Mouse (Mus musculus): ENCODE data around the gene Cadm4. TPM values are rescaled to one million over a fixed set of nuclear protein-coding genes. Genes with fewer than 3 reads are reported as not detected.
A peak's percentile ranks its signal among the peaks of the same experiment; 100 is the strongest.

Cadm4 gene
- total RNA-seq, 1 experiment from 2014 or later, result 0.35 TPM

GRCm38 (mm10) chr7:24537591-24537990 is 55.8 kb downstream of the Cadm4 start:
- ATAC-seq (replicated peaks in 1 of 2; ENCODE audit: insufficient read depth in 1 of 2, low FRiP score in 2 of 2, low TSS enrichment in 1 of 2, low read depth in 1 of 2, poor library complexity in 2 of 2, severe bottlenecking in 2 of 2), result no peak

GRCm38 (mm10) chr7:24538154-24538553 is 56.3 kb downstream of the Cadm4 start:
- ATAC-seq (replicated peaks in 1 of 2; ENCODE audit: insufficient read depth in 1 of 2, low FRiP score in 2 of 2, low TSS enrichment in 1 of 2, low read depth in 1 of 2, poor library complexity in 2 of 2, severe bottlenecking in 2 of 2), result no peak

DNA sequence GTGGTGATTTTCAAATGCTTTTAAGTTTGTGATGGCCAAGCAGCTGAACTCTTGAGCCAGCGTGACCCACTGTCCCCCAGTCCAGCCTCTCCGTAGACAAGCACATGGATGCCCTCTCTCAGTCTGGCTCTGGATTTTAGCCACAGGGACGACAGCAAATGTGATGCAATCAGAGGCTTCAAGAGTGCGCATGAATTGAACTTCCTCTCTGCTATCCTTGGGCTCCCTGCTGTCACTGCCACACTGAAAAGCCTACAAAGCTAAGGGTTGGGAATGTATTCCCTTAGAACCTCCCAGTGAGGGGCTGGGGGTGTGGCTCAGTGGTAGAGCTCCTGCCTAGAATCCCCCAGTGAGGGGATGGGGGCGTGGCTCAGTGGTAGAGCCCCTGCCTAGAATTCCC is 56.9 kb downstream of the Cadm4 start:
- no peak for ATAC-seq (replicated peaks in 1 of 2; ENCODE audit: insufficient read depth in 1 of 2, low FRiP score in 2 of 2, low TSS enrichment in 1 of 2, low read depth in 1 of 2, poor library complexity in 2 of 2, severe bottlenecking in 2 of 2)

GRCm38 (mm10) chr7:24539686-24540085 is 57.9 kb downstream of the Cadm4 start:
- ATAC-seq (replicated peaks in 1 of 2; ENCODE audit: insufficient read depth in 1 of 2, low FRiP score in 2 of 2, low TSS enrichment in 1 of 2, low read depth in 1 of 2, poor library complexity in 2 of 2, severe bottlenecking in 2 of 2), result no peak

DNA sequence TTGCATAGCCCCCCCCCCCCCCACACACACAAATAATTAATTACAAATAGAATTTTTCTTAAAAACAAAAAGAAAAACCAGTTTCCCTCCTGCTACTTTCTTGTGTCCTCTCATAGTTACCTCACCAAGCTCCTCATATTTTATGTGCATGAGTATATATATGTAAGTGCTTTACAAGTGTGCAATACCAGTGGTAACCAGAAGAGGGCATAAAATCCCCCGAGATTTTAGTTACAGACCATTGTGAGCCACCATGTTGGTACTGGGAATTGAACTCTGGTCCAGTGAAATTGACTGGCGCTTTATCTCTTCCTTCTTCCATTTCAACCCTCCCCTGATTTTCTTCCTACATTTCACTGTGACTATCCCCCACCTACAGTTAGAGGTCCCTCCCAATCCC is 62.7 kb downstream of the Cadm4 start:
- ATAC-seq (replicated peaks in 1 of 2; ENCODE audit: insufficient read depth in 1 of 2, low FRiP score in 2 of 2, low TSS enrichment in 1 of 2, low read depth in 1 of 2, poor library complexity in 2 of 2, severe bottlenecking in 2 of 2), result no peak

GRCm38 (mm10) chr7:24546068-24546614 is 64.3 kb downstream of the Cadm4 start, which contains the start of the genes Pinlyp and Xrcc1:
TSS of gene Pinlyp (minus strand) at chr7:24546118.
TSS of gene Xrcc1 (plus strand) at chr7:24546289.
- ATAC-seq (replicated peaks in 1 of 2; ENCODE audit: insufficient read depth in 1 of 2, low FRiP score in 2 of 2, low TSS enrichment in 1 of 2, low read depth in 1 of 2, poor library complexity in 2 of 2, severe bottlenecking in 2 of 2), result no peak; a peak in 1 of 4 replicates

DNA sequence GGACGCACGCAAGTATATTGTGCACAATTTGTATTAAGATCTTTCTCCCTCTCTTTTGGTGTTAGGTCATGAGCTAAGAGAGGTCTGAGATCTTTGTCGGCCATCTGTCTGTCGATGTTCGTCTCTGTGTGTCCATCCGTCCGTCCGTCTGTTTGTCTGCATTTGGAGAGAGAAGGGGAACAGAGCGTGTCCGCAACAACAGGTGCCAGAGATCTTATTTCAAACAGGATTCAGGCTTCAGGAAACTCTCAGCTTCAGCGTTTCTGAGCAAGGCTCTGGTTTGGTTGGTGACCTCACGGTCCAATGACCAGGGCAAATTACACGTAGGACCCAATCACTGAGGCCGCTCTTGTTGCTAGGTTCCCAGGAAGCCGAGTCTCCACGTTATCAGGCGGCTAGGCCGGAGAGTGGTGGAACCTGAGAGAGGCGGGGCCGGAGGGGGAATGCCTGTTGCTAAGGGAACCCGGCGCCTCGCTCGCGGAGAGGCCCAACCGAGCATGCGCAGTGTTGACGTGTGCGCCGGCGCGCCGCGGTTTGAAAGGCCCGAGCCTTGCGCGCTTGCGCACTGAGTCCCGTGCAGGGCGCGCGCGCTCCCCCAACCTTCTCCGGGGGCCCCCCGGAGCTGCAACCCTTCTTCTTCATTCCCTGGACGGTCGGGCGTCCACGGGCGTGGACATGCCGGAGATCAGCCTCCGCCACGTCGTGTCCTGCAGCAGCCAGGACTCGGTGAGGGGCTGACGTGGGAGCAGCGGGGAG is 65.0 kb downstream of the Cadm4 start:
- ATAC-seq (replicated peaks in 1 of 2; ENCODE audit: insufficient read depth in 1 of 2, low FRiP score in 2 of 2, low TSS enrichment in 1 of 2, low read depth in 1 of 2, poor library complexity in 2 of 2, severe bottlenecking in 2 of 2), result peak; percentile 99 to 100

DNA sequence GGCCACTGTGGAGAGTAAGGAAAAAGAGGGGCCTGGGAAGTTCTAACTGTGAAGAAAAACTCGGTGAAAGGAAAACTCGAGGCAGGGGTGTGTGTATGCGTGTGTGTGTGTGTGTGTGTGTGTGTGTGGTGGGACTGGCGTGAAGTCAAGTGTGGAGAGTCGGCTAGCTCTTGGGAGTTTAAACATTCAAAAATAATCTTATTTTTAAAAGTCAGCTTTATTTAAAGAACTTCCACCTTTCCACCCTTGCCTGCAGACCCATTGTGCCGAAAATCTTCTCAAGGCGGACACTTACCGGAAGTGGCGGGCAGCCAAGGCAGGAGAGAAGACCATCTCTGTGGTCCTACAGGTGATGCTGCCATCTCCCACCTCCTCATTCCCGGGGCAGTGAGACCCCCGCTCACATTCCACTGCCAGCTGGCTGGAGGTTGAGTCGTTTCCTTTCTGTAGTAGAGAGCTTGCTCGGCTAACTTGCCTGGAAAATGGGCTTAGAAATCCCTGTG is 65.8 kb downstream of the Cadm4 start:
- ATAC-seq (replicated peaks in 1 of 2; ENCODE audit: insufficient read depth in 1 of 2, low FRiP score in 2 of 2, low TSS enrichment in 1 of 2, low read depth in 1 of 2, poor library complexity in 2 of 2, severe bottlenecking in 2 of 2), result no peak

GRCm38 (mm10) chr7:24551985-24552759 is 70.3 kb downstream of the Cadm4 start:
- peak in 1 of 2 experiments; percentile 32; a peak in 1 of 4 replicates for ATAC-seq (replicated peaks in 1 of 2; ENCODE audit: insufficient read depth in 1 of 2, low FRiP score in 2 of 2, low TSS enrichment in 1 of 2, low read depth in 1 of 2, poor library complexity in 2 of 2, severe bottlenecking in 2 of 2)

Other genes with a start within 250 kb of the Cadm4 start
- 10.6 and 12.9 TPM in 2 replicates for gene Zfp109, start 244.5 kb upstream of the Cadm4 start, total RNA-seq (2017)
- gene Zfp108, start 227.2 kb upstream of the Cadm4 start, total RNA-seq (2017), result 2.0 and 4.6 TPM in 2 replicates
- 5.1 and 9.1 TPM in 2 replicates for gene Zfp93, start 211.6 kb upstream of the Cadm4 start, total RNA-seq (2017)
- gene Zfp61, start 180.8 kb upstream of the Cadm4 start, total RNA-seq (2017), result 23.2 and 24.6 TPM in 2 replicates
- 5.5 and 6.5 TPM in 2 replicates for gene Zfp94, start 165.4 kb upstream of the Cadm4 start, total RNA-seq (2017)
- gene Tescl, start 148.1 kb upstream of the Cadm4 start, total RNA-seq (2017), result not detected in 2 replicates
- not detected in 2 replicates for gene Lypd5, start 132.8 kb upstream of the Cadm4 start, total RNA-seq (2017)
- gene Kcnn4, start 111.8 kb upstream of the Cadm4 start, total RNA-seq (2017), result 75.9 and 80.8 TPM in 2 replicates
- 15.6 and 21.3 TPM in 2 replicates for gene Smg9, start 82.4 kb upstream of the Cadm4 start, total RNA-seq (2017)
- gene Irgc1, start 29.7 kb upstream of the Cadm4 start, total RNA-seq (2017), result not detected in 2 replicates
- 37.1 and 53.2 TPM in 2 replicates for gene Plaur, start 19.5 kb upstream of the Cadm4 start, total RNA-seq (2017)
- 1.1 and 5.1 TPM in 2 replicates for gene Zfp428, start 25.0 kb downstream of the Cadm4 start, total RNA-seq (2017)
- gene AC161166.1, start 30.4 kb downstream of the Cadm4 start, total RNA-seq (2017), result not detected in 2 replicates
- gene Irgq, start 48.7 kb downstream of the Cadm4 start, total RNA-seq (2017), result 6.8 and 8.0 TPM in 2 replicates
- not detected in 2 replicates for gene Pinlyp, start 64.1 kb downstream of the Cadm4 start, total RNA-seq (2017)
- gene Xrcc1, start 64.3 kb downstream of the Cadm4 start, total RNA-seq (2017), result 42.9 and 43.3 TPM in 2 replicates
- 14.2 and 16.4 TPM in 2 replicates for gene Ethe1, start 105.5 kb downstream of the Cadm4 start, total RNA-seq (2017)
- gene Zfp575, start 105.6 kb downstream of the Cadm4 start, total RNA-seq (2017), result not detected in 2 replicates
- gene Phldb3, start 128.7 kb downstream of the Cadm4 start, total RNA-seq (2017), result 13.9 and 17.5 TPM in 2 replicates
- not detected in 2 replicates for gene Lypd3, start 154.5 kb downstream of the Cadm4 start, total RNA-seq (2017)
- not detected in 2 replicates for gene Tex101, start 194.7 kb downstream of the Cadm4 start, total RNA-seq (2017)
- gene BC049730, start 227.2 kb downstream of the Cadm4 start, total RNA-seq (2017), result not detected in 2 replicates
- not detected in 2 replicates for gene Gm4763, start 244.9 kb downstream of the Cadm4 start, total RNA-seq (2017)